In genomic region chr4:138051488-138051887, GRCm38 (mm10) we compare ENCODE assay signal across 23 mouse cellular contexts. TPM values are rescaled to one million over a fixed set of nuclear protein-coding genes. Genes with fewer than 3 reads are reported as not detected.
DNase-seq lines count a peak whose midpoint lies in the region; ATAC-seq and TF ChIP-seq lines count a peak whose summit lies in the region.
"Had no signal": no experiment of that assay in that cellular context is flagged by ENCODE, and none has a peak within 500 bp of the region (broad histone marks: within the 10 kb centered on the region; RNA-seq: fewer than 3 reads in every experiment).

No protein-coding gene starts in this region.

- H3K9ac ChIP-seq in hindbrain, embryonic 13.5 days, result no peak overlapping the region
- H3K9ac ChIP-seq in midbrain, embryonic 15.5 days, result no peak overlapping the region
- no peak overlapping the region for H3K9ac ChIP-seq in midbrain, embryonic 16.5 days (ENCODE audit: low read depth, low read length)
- H3K9ac ChIP-seq: embryonic facial prominence, embryonic 12.5 days; embryonic facial prominence, embryonic 15.5 days; intestine, embryonic 15.5 days had no signal

- H3K4me2 ChIP-seq in hindbrain, embryonic 13.5 days, result no peak overlapping the region
- H3K4me2 ChIP-seq in midbrain, embryonic 15.5 days, result no peak overlapping the region
- H3K4me2 ChIP-seq in midbrain, embryonic 16.5 days (ENCODE audit: low read length), result no peak overlapping the region
- H3K4me2 ChIP-seq: embryonic facial prominence, embryonic 12.5 days; embryonic facial prominence, embryonic 15.5 days; heart, embryonic 11.5 days; intestine, embryonic 15.5 days had no signal

- ATAC-seq in frontal cortex, adult (ENCODE audit: low TSS enrichment), result peak; percentile 55; the same call in 1 of the 2 replicates
- no peak for ATAC-seq in hindbrain, embryonic 13.5 days (ENCODE audit: low FRiP score)
- no peak for ATAC-seq in midbrain, embryonic 15.5 days (replicated peaks)
- no peak for ATAC-seq in midbrain, embryonic 16.5 days
- ATAC-seq: forebrain, embryonic 14.5 days; hindbrain, embryonic 16.5 days; intestine, embryonic 15.5 days had no signal

- no peaks in the 10 kb centered on the region for H3K9me3 ChIP-seq in hindbrain, embryonic 13.5 days
- H3K9me3 ChIP-seq in hindbrain, embryonic 10.5 days, result no peaks in the 10 kb centered on the region
- no peaks in the 10 kb centered on the region for H3K9me3 ChIP-seq in midbrain, embryonic 15.5 days
- no peaks in the 10 kb centered on the region for H3K9me3 ChIP-seq in midbrain, embryonic 16.5 days (replicated peaks; ENCODE audit: control insufficient read depth, low read length, poor library complexity, severe bottlenecking)
- H3K9me3 ChIP-seq: embryonic facial prominence, embryonic 12.5 days; embryonic facial prominence, embryonic 15.5 days; G1E; intestine, embryonic 15.5 days had no signal

- H3K4me1 ChIP-seq in hindbrain, embryonic 13.5 days (replicated peaks), result peaks cover 1% of the 10 kb centered on the region; the same call in 1 of the 2 replicates
- no peaks in the 10 kb centered on the region for H3K4me1 ChIP-seq in hindbrain, embryonic 10.5 days (replicated peaks)
- H3K4me1 ChIP-seq in midbrain, embryonic 15.5 days, result peaks cover 9% of the 10 kb centered on the region; the same call in 1 of the 2 replicates
- 0 out of 2 replicates have a peak, but pooled peaks cover 2% of the 10 kb centered on the region for H3K4me1 ChIP-seq in midbrain, embryonic 16.5 days (ENCODE audit: control insufficient read depth, insufficient read depth, low read length)
- H3K4me1 ChIP-seq: embryonic facial prominence, embryonic 12.5 days; intestine, embryonic 15.5 days had no signal

- H3K27me3 ChIP-seq in hindbrain, embryonic 13.5 days, result no peaks in the 10 kb centered on the region
- no peaks in the 10 kb centered on the region for H3K27me3 ChIP-seq in hindbrain, embryonic 10.5 days (ENCODE audit: insufficient read depth, poor library complexity, severe bottlenecking)
- H3K27me3 ChIP-seq in midbrain, embryonic 15.5 days (replicated peaks), result no peaks in the 10 kb centered on the region
- H3K27me3 ChIP-seq in midbrain, embryonic 16.5 days (ENCODE audit: control insufficient read depth, insufficient read depth, low read depth, low read length), result no peaks in the 10 kb centered on the region
- H3K27me3 ChIP-seq: CH12.LX; embryonic facial prominence, embryonic 12.5 days; embryonic facial prominence, embryonic 15.5 days; intestine, embryonic 15.5 days had no signal

- DNase-seq in frontal cortex, adult 2 months (ENCODE audit: extremely low spot score in 1 of 2, low spot score in 1 of 2), result no peak
- DNase-seq in hindbrain, embryonic 10.5 days (ENCODE audit: low spot score), result no peak
- peak; percentile 22 for DNase-seq in brain, embryonic 14.5 days (ENCODE audit: low read depth)
- DNase-seq: adrenal gland, adult 2 months; adrenal gland, postnatal 14 days; B cell, adult 2 months; cerebellum, adult 18-20 months; cerebellum, adult 9-10 months; cerebellum, postnatal 14 days; gastrocnemius, postnatal 14 days; kidney, adult 11 months had no signal

- peaks cover 8% of the 10 kb centered on the region for H3K36me3 ChIP-seq in hindbrain, embryonic 13.5 days
- peaks cover 86% of the 10 kb centered on the region for H3K36me3 ChIP-seq in hindbrain, embryonic 10.5 days
- no peaks in the 10 kb centered on the region for H3K36me3 ChIP-seq in midbrain, embryonic 15.5 days (replicated peaks)
- no peaks in the 10 kb centered on the region for H3K36me3 ChIP-seq in midbrain, embryonic 16.5 days (ENCODE audit: control insufficient read depth, insufficient read depth, low read length)

- 0 out of 2 replicates have a peak overlapping the region, but pooled peaks have one; percentile 42 for H3K27ac ChIP-seq in hindbrain, embryonic 13.5 days
- H3K27ac ChIP-seq in hindbrain, embryonic 10.5 days, result no peak overlapping the region
- H3K27ac ChIP-seq in midbrain, embryonic 15.5 days, result 0 out of 2 replicates have a peak overlapping the region, but pooled peaks have one; percentile 2
- H3K27ac ChIP-seq in midbrain, embryonic 16.5 days (ENCODE audit: low read length), result no peak overlapping the region
- H3K27ac ChIP-seq: embryonic facial prominence, embryonic 12.5 days; embryonic facial prominence, embryonic 15.5 days; intestine, embryonic 15.5 days had no signal

- H3K4me3 ChIP-seq in hindbrain, embryonic 13.5 days, result no peak overlapping the region
- H3K4me3 ChIP-seq in hindbrain, embryonic 10.5 days, result no peak overlapping the region
- no peak overlapping the region for H3K4me3 ChIP-seq in midbrain, embryonic 15.5 days
- H3K4me3 ChIP-seq in midbrain, embryonic 16.5 days (ENCODE audit: low read depth, low read length), result no peak overlapping the region
- H3K4me3 ChIP-seq: embryonic facial prominence, embryonic 12.5 days; embryonic facial prominence, embryonic 15.5 days; intestine, embryonic 15.5 days had no signal

- TF ChIP-seq POLR2A in brain, embryonic 14.5 days (IDR thresholded peaks at IDR 0.05; ENCODE audit: borderline replicate concordance, extremely low read depth, insufficient read depth, insufficient read length, poor library complexity, severe bottlenecking), result no peak

- no peak for TF ChIP-seq CTCF in brain, embryonic 14.5 days (IDR thresholded peaks at IDR 0.05; ENCODE audit: borderline replicate concordance, extremely low read depth, insufficient read depth, insufficient read length)

- WGBS in hindbrain, embryonic 13.5 days, result 96% methylated on average over 9 of the region's 9 CpGs
- 97% methylated on average over 9 of the region's 9 CpGs for WGBS in hindbrain, embryonic 10.5 days
- 86% methylated on average over 9 of the region's 9 CpGs for WGBS in midbrain, embryonic 15.5 days
- 88% methylated on average over 9 of the region's 9 CpGs for WGBS in midbrain, embryonic 16.5 days

RNA-seq across cellular contexts. Expression of gene Eif4g3, which starts 58.7 kb away (rescaled TPM):
- 134 and 149 TPM in 2 replicates for polyA plus RNA-seq in frontal cortex, adult 2 months (2012; rRNA removed)
- polyA plus RNA-seq in hindbrain, embryonic 13.5 days (2015; fragmentation: Nextera tagmentation; extraction: Ambion mirVana), result 48.7 and 53.1 TPM in 2 replicates
- polyA plus RNA-seq in hindbrain, embryonic 10.5 days (2016; fragmentation: Nextera tagmentation; extraction: Ambion mirVana), result 38.1 and 42.4 TPM in 2 replicates
- 55.7 and 58.5 TPM in 2 replicates for polyA plus RNA-seq in midbrain, embryonic 15.5 days (2015; fragmentation: Nextera tagmentation; extraction: Ambion mirVana)
- 48.7 and 54.1 TPM in 2 replicates for polyA plus RNA-seq in midbrain, embryonic 16.5 days (2015; fragmentation: Nextera tagmentation; extraction: Ambion mirVana)
- polyA plus RNA-seq in brain, embryonic 14.5 days (2012; rRNA removed), result 130 and 149 TPM in 2 replicates

Comparison
In these comparisons a context has a peak if more than half of its experiments do, and no peak if none do; other contexts are left out.
1. H3K27ac ChIP-seq: peak in hindbrain, embryonic 13.5 days (single experiment) and midbrain, embryonic 15.5 days (single experiment); none in hindbrain, embryonic 10.5 days (single experiment) and midbrain, embryonic 16.5 days (single experiment).